Mouse (Mus musculus) frontal cortex, adult (tissue): ENCODE measurements around the gene Slc1a2.

Source experiments
- ATAC-seq: cut with Nextera tagmentation; 2 replicates; pipeline ENCODE4 v1.9.2; 2017; ENCODE audit warnings: mild to moderate bottlenecking, moderate library complexity, mixed read lengths; ENCODE audit not compliant: low TSS enrichment

Gene Slc1a2

GRCm38 (mm10) chr2:102815289-102815809 is 156.9 kb downstream of the Slc1a2 start:
- no peak for ATAC-seq

DNA sequence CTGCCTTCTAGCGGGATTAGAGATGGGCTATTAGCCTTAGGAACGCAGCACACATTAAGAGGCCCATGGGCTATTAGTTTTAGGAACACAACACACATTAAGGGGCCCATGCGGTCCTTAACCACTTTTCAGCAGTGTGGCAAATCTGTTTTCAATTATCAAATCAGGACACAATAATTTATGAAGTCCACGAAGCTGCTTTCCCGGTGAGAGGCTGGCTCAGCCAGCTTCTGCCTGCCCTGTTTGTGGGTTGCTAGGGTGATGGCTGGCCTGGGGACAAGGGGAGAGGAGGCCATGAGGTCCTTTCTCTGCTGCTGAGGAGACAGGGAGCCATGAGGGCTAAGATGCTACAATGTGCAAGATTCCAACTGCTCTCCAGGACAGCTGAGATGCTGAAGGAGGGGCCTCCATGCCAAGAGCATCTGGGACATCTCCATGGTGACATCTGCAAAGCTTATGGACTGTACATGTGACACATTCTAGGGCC is 161.8 kb downstream of the Slc1a2 start:
- ATAC-seq = peak; percentile 41

DNA sequence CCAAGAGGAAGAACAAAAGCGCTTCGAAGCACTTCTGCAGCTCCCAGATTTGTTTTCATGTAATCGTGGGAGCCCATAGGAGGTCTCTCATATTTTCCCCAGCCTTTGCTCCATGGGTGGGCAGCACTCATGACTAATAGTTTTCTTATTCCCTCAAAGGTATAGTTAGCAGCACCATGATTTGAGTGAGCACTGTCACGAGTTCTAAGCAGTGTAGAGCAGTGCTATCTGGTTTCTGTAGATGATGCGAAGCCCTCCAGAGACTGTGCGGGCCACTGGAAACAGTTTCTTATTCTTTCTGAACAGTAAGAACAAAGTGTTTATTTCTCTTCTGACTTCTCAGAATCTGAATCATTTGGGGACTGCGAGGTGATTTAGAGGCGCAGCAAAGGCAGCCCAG is 162.3 kb downstream of the Slc1a2 start:
- ATAC-seq = no peak

- ATAC-seq = peak; percentile 73
Observed at GRCm38 (mm10) chr2:102822036-102822435, 163.6 kb downstream of the Slc1a2 start.

DNA sequence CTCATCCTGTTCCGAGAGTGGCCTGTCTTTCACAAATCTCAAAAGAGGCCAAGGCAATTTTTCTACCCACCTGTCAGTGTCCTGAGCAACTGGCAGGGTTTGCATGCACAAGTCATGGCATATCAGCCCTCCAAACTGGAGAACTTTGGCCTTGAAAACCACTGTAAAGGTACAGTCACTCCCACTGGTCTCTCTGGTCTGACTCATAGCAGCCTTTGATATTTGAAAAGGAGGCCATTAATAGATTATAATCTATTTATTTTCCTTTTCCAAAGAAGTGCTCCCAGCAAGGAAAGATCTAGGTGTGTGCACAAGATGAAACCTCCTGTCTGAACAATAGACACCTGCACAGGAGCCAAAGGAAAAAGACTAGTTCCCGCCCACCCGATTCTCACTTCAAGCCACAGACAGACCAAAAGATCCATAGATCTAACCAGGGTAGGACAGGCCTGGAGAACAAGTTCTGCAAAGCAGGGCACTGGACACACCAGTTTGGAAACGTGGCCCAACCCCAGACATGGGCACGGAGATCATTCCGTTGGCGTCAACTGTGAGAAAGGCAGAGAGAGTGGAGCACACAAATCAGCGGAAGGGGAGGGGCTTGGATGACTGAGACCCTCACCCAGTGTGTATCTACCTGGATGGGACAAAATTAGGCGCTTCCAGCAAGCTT is 167.6 kb downstream of the Slc1a2 start:
- no peak for ATAC-seq

DNA sequence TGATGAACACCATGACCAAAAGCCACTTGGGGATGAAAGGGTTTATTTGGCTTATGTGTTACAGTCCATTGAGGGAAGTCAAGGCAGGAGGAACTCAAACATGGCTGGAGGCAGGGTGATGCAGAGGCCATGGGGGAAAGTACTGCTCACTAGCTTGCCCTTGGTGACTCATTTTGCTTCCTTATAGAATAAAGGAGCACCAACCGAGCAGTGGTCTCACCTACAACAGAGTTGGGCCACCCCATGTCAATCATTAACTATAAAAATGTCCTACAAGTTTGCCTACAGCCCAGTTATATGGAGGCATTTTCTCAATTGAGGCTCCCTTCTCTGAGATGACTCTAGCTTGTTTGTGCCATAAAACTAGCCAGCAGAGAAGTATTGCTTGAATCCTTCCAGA is 169.4 kb downstream of the Slc1a2 start:
- ATAC-seq = no peak

DNA sequence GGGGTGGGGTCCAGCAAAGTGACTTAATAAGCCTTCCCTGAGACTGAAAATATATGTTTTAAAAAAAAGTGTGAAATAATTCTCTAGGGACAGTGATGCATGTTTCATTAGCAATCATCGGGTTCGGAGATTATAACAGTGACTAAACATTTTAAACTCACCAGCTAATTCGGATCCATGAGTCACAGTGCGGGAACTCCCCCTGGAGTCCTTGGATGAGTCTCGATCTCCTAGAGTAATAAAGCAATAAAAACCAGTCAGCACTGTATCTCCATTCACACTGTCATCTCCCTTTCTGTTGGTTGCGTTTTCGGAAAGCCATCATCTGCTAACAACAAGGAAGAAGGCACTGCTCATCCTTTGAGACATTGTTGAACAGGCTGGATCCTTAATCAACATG is 169.9 kb downstream of the Slc1a2 start:
- no peak for ATAC-seq

- no peak for ATAC-seq
Observed at GRCm38 (mm10) chr2:102829201-102829600, 170.7 kb downstream of the Slc1a2 start.

- ATAC-seq = peak; percentile 77
Observed at GRCm38 (mm10) chr2:102831547-102831946, 173.1 kb downstream of the Slc1a2 start.

DNA sequence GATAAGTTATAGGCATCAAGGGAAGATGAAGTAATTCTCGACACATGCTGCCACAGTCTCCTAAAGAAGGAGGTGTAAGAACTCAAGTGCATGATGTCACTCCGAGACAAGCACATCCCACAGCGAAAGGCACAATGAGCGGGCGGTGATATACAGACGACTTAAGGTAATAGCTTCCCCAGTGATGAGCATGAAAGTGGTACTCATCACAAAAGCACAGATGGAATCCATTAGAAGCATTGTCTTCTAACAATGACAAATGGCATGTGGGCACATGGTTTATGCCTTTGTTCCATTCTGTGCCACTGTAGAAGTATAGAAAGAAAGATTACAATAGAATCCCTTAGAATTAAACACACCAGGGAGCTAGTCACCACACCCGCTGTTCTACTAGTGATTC is 179.7 kb downstream of the Slc1a2 start:
- 0 out of 2 replicates have a peak, but pooled peaks have one; percentile 23 for ATAC-seq
